Mouse (Mus musculus): ENCODE measurements around the gene Catsperg1. TPM values are rescaled to one million over a fixed set of nuclear protein-coding genes. Genes with fewer than 3 reads are reported as not detected.

The Catsperg1 gene
- polyA plus RNA-seq, 1 experiment from 2014 or later: 0.45 TPM

DNA sequence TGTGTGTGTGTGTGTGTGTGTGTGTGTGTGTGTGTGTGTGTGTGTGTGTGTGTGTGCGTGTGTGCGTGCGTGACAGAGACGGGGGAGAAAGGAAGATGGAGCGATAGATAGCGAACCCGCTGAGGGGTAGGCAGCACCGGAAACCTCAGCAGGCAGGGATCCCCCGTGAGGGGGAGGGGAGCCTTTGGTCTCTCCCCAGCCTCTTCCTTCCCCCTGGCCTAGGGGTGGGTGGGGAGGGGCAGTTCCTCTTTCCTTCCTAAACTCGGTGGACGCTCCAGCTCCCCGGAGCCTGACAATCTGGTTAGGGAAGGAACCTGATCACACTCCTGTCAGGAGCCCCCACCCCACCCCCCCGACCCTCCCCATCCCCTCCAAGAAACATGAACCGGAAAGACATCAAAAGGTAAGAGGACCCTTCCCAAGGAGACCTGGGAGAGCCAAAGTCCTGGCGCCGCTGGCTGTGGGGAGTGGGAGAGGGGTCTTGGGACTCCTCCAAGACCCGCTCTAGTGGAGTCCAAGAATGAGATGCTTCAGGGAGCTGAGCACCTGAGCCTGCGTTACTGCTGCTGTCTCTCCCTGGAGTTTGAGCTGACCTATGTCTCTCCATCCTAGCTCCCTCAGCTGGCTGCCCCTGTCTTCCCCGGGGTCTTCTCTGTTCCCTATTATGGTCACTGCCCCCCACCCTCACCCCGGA, 79.0 kb downstream of the Catsperg1 start, which contains the start of gene Rasgrp4:
TSS of gene Rasgrp4 (plus strand) at position 159 of the 694 bp plus-strand sequence.
- Histone ChIP-seq H3K27ac (peak within 1 kb of the TSS; percentile 33; the same call in 1 of the 2 replicates), H3K27me3 (ENCODE audit: low read depth, poor library complexity, severe bottlenecking) (peaks cover 26% of the 10 kb centered on the region), H3K4me3 (peak within 1 kb of the TSS; percentile 49), H3K36me3 (no peaks in the 10 kb centered on the region), H3K9me3 (replicated peaks) (no peaks in the 10 kb centered on the region), H3K4me1 (peaks cover 24% of the 10 kb centered on the region)
- WGBS: 1% methylated on average over 16 of the region's 20 CpGs
- peak; percentile 43 for DNase-seq (ENCODE audit: low spot score)

DNA sequence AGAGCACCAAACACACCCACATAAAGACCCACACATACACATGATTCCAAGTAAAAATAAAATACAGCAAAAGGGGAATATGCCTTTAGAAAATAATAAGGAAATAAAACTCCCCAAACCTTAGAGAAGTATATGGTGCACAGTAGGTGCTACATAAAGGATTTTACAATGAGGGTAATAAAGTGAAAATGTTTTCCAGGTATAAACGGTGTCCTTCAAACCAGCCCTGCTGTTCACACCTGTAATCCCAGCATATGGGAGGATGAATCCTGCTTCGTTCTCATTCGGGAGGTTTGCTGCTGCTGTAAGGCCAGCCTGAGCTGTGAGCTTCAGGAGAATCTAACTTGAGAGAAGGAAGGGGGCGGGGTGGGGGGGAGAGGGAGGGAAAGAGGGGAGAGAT, 79.6 kb downstream of the Catsperg1 start:
- no peaks in the 10 kb centered on the region for H3K9me3 ChIP-seq (replicated peaks)

More for the DNA sequence above, 79.6 kb downstream of the Catsperg1 start:
- no peak overlapping the region for H3K27ac ChIP-seq
- peak overlapping the region; percentile 49 for H3K4me3 ChIP-seq
- H3K27me3 ChIP-seq (ENCODE audit: low read depth, poor library complexity, severe bottlenecking): peaks cover 26% of the 10 kb centered on the region
- no peak for DNase-seq (ENCODE audit: low spot score)
- H3K36me3 ChIP-seq: no peaks in the 10 kb centered on the region
- peaks cover 24% of the 10 kb centered on the region for H3K4me1 ChIP-seq
- 7% methylated on average over 4 of the region's 4 CpGs for WGBS

Other genes with a start within 250 kb of the Catsperg1 start
- gene Eif3k, start 232.2 kb downstream of the Catsperg1 start, polyA plus RNA-seq (2016; fragmentation: Nextera tagmentation; extraction: Ambion mirVana): 446 and 467 TPM in 2 replicates
- gene Map4k1, start 232.0 kb downstream of the Catsperg1 start, polyA plus RNA-seq (2016; fragmentation: Nextera tagmentation; extraction: Ambion mirVana): 18.9 and 19.4 TPM in 2 replicates
- 1.8 and 2.2 TPM in 2 replicates for gene Ryr1, start 88.9 kb downstream of the Catsperg1 start, polyA plus RNA-seq (2016; fragmentation: Nextera tagmentation; extraction: Ambion mirVana)
- gene Rasgrp4, start 79.2 kb downstream of the Catsperg1 start, polyA plus RNA-seq (2016; fragmentation: Nextera tagmentation; extraction: Ambion mirVana): 0.60 and 0.70 TPM in 2 replicates
- 10.7 and 11.2 TPM in 2 replicates for gene Fam98c, start 57.8 kb downstream of the Catsperg1 start, polyA plus RNA-seq (2016; fragmentation: Nextera tagmentation; extraction: Ambion mirVana)
- 0.29 and 0.38 TPM in 2 replicates for gene Ggn, start 43.8 kb downstream of the Catsperg1 start, polyA plus RNA-seq (2016; fragmentation: Nextera tagmentation; extraction: Ambion mirVana)
- gene Spred3, start 43.6 kb downstream of the Catsperg1 start, polyA plus RNA-seq (2016; fragmentation: Nextera tagmentation; extraction: Ambion mirVana): 2.7 and 3.3 TPM in 2 replicates
- 321 and 323 TPM in 2 replicates for gene Psmd8, start 33.3 kb downstream of the Catsperg1 start, polyA plus RNA-seq (2016; fragmentation: Nextera tagmentation; extraction: Ambion mirVana)
- gene Kcnk6, start 18.5 kb upstream of the Catsperg1 start, polyA plus RNA-seq (2016; fragmentation: Nextera tagmentation; extraction: Ambion mirVana): 0.70 and 1.2 TPM in 2 replicates
- gene Yif1b, start 24.3 kb upstream of the Catsperg1 start, polyA plus RNA-seq (2016; fragmentation: Nextera tagmentation; extraction: Ambion mirVana): 99.8 and 103 TPM in 2 replicates
- gene 2200002D01Rik, start 34.4 kb upstream of the Catsperg1 start, polyA plus RNA-seq (2016; fragmentation: Nextera tagmentation; extraction: Ambion mirVana): 2.6 and 3.4 TPM in 2 replicates
- gene Spint2, start 67.9 kb upstream of the Catsperg1 start, polyA plus RNA-seq (2016; fragmentation: Nextera tagmentation; extraction: Ambion mirVana): 58.8 and 71.8 TPM in 2 replicates
- gene Ppp1r14a, start 75.3 kb upstream of the Catsperg1 start, polyA plus RNA-seq (2016; fragmentation: Nextera tagmentation; extraction: Ambion mirVana): 5.4 and 6.1 TPM in 2 replicates
- 24.0 and 32.9 TPM in 2 replicates for gene Dpf1, start 89.9 kb upstream of the Catsperg1 start, polyA plus RNA-seq (2016; fragmentation: Nextera tagmentation; extraction: Ambion mirVana)

Measured in limb, embryonic 10.5 days (tissue).